Mouse (Mus musculus): ENCODE data around the gene AC153137.1.
"Not testable (repeated sequence)": the region's sequence is repeated elsewhere in the genome, so short reads cannot be mapped to it uniquely, and the experiment has no call there.

- TF ChIP-seq CTCF (IDR thresholded peaks at IDR 0.05; ENCODE audit: borderline replicate concordance, insufficient read depth, low read length); POLR2A (IDR thresholded peaks at IDR 0.05; ENCODE audit: low read depth, low read length): not testable (repeated sequence)
These were observed 529 bp downstream of the AC153137.1 start for GRCm38 (mm10) chr1:30977239-30977638.
